Mouse (Mus musculus): ENCODE results near the gene Kbtbd7.

DNA sequence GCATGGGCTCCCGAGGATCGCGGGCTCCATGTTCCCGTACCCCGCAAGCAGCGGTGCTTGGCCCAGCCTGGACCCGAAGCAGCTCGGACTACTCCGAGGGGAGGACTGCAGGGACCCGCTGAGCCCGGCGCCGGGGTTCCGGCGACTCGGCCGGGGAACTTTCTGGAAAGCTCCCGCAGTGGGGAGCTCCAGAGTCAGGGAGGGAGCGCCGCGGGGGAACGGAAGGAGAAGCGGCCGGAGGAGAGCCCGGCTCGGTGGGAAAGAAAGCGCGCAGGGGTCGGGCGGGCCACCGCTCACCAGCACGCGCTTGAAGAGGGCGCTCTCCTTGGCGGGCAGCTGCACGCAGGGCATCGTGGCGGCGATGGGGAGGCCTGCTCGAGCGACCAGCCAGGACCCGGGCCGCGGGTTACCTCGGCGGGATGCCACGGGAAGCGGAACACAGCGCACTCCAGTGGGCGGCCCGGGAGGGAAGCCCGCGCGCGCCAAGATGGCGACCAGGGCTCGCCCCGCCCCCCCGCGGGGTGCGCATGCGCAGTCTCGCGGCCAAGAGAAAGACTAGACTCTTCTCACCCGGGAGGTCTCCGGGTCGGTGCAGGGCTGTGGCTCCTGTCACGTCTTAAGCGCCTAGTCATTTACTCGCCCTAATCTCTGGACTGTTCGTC, 35.9 kb upstream of the Kbtbd7 start, which contains the start of gene Naa16:
- TF ChIP-seq CTCF (IDR thresholded peaks at IDR 0.05; ENCODE audit: low read depth, low read length) = 0 out of 2 replicates have a peak, but pooled peaks have one; percentile 15
- peak; percentile 64; the same call in 1 of the 2 replicates for TF ChIP-seq POLR2A (IDR thresholded peaks at IDR 0.05; ENCODE audit: borderline replicate concordance, low read depth, low read length)

Measured in bone marrow macrophage, adult 2 months (primary cell).